In genomic region chr2:71874836-71875235, GRCm38 (mm10) we compare ENCODE assay signal across 12 mouse cellular contexts. TPM values are rescaled to one million over a fixed set of nuclear protein-coding genes. Genes with fewer than 3 reads are reported as not detected.
A peak's percentile ranks its signal among the peaks of the same experiment; 100 is the strongest.
DNase-seq lines count a peak whose midpoint lies in the region; ATAC-seq lines count a peak whose summit lies in the region.
"Had no signal": no experiment of that assay in that cellular context is flagged by ENCODE, and none has a peak within 500 bp of the region (broad histone marks: within the 10 kb centered on the region; RNA-seq: fewer than 3 reads in every experiment).

No protein-coding gene starts in this region.

- no peak for DNase-seq in heart, postnatal 4 days
- DNase-seq in lung, adult 18-20 months, result no peak
- no peak for DNase-seq in embryonic facial prominence, embryonic 14.5 days (ENCODE audit: low spot score)
- no peak for DNase-seq in frontal cortex, postnatal 25 days (ENCODE audit: low spot score in 2 of 2)
- DNase-seq: gastrocnemius, postnatal 10 days; kidney, adult 2 months; lung, adult 2 months; right cerebral cortex, postnatal 14 days had no signal

- H3K4me3 ChIP-seq in heart, embryonic 11.5 days (ENCODE audit: low read depth, low read length), result peak overlapping the region; percentile 86
- no peak overlapping the region for H3K4me3 ChIP-seq in lung, embryonic 15.5 days
- no peak overlapping the region for H3K4me3 ChIP-seq in embryonic facial prominence, embryonic 14.5 days (ENCODE audit: low read depth, low read length)
- no peak overlapping the region for H3K4me3 ChIP-seq in stomach, embryonic 14.5 days (ENCODE audit: low read depth, low read length)
- no peak overlapping the region for H3K4me3 ChIP-seq in neural tube, embryonic 15.5 days (replicated peaks)

- H3K4me2 ChIP-seq in heart, embryonic 11.5 days, result peak overlapping the region; percentile 92
- peak overlapping the region; percentile 93; the same call in 1 of the 2 replicates for H3K4me2 ChIP-seq in lung, embryonic 15.5 days
- H3K4me2 ChIP-seq in embryonic facial prominence, embryonic 14.5 days (ENCODE audit: low read depth, low read length), result peak overlapping the region; percentile 89
- H3K4me2 ChIP-seq in stomach, embryonic 14.5 days (replicated peaks; ENCODE audit: low read depth, low read length), result 0 out of 2 replicates have a peak overlapping the region, but pooled peaks have one; percentile 91
- H3K4me2 ChIP-seq in neural tube, embryonic 15.5 days, result no peak overlapping the region

- ATAC-seq in heart, embryonic 11.5 days (replicated peaks; ENCODE audit: insufficient number of reproducible peaks, low FRiP score, low TSS enrichment), result no peak
- no peak for ATAC-seq in lung, embryonic 15.5 days (ENCODE audit: borderline replicate concordance, extremely low read depth, low FRiP score, low TSS enrichment)
- ATAC-seq in embryonic facial prominence, embryonic 14.5 days (ENCODE audit: low read depth), result no peak
- ATAC-seq in stomach, embryonic 14.5 days (ENCODE audit: insufficient number of reproducible peaks, insufficient read depth, low FRiP score, low read depth), result no peak
- no peak for ATAC-seq in neural tube, embryonic 15.5 days (ENCODE audit: low FRiP score)

- H3K9me3 ChIP-seq in heart, embryonic 11.5 days (replicated peaks; ENCODE audit: control insufficient read depth, low read length), result no peaks in the 10 kb centered on the region
- H3K9me3 ChIP-seq in lung, embryonic 15.5 days, result no peaks in the 10 kb centered on the region
- H3K9me3 ChIP-seq in embryonic facial prominence, embryonic 14.5 days (ENCODE audit: control insufficient read depth, low read length), result no peaks in the 10 kb centered on the region
- H3K9me3 ChIP-seq in stomach, embryonic 14.5 days (ENCODE audit: control insufficient read depth, low read depth, low read length), result no peaks in the 10 kb centered on the region
- no peaks in the 10 kb centered on the region for H3K9me3 ChIP-seq in neural tube, embryonic 15.5 days (replicated peaks)

- H3K27me3 ChIP-seq in heart, embryonic 11.5 days (ENCODE audit: control insufficient read depth, insufficient read depth, low read length), result no peaks in the 10 kb centered on the region
- H3K27me3 ChIP-seq in lung, embryonic 15.5 days, result no peaks in the 10 kb centered on the region
- peaks cover 4% of the 10 kb centered on the region for H3K27me3 ChIP-seq in embryonic facial prominence, embryonic 14.5 days (replicated peaks; ENCODE audit: control insufficient read depth, insufficient read depth, low read length)
- H3K27me3 ChIP-seq in stomach, embryonic 14.5 days (ENCODE audit: control insufficient read depth, insufficient read depth, low read length), result no peaks in the 10 kb centered on the region
- peaks cover 4% of the 10 kb centered on the region; the same call in 1 of the 2 replicates for H3K27me3 ChIP-seq in neural tube, embryonic 15.5 days (replicated peaks)

- H3K27ac ChIP-seq in heart, embryonic 11.5 days (ENCODE audit: low read depth, low read length), result no peak overlapping the region
- no peak overlapping the region for H3K27ac ChIP-seq in lung, embryonic 15.5 days
- no peak overlapping the region for H3K27ac ChIP-seq in embryonic facial prominence, embryonic 14.5 days (replicated peaks; ENCODE audit: low read depth, low read length)
- no peak overlapping the region for H3K27ac ChIP-seq in stomach, embryonic 14.5 days (ENCODE audit: low read length)
- no peak overlapping the region for H3K27ac ChIP-seq in neural tube, embryonic 15.5 days (replicated peaks)

- peaks cover 2% of the 10 kb centered on the region; the same call in 1 of the 2 replicates for H3K4me1 ChIP-seq in heart, embryonic 11.5 days (ENCODE audit: control insufficient read depth, insufficient read depth, low read length)
- H3K4me1 ChIP-seq in lung, embryonic 15.5 days, result peaks cover 14% of the 10 kb centered on the region
- peaks cover 11% of the 10 kb centered on the region; the same call in 1 of the 2 replicates for H3K4me1 ChIP-seq in embryonic facial prominence, embryonic 14.5 days (ENCODE audit: control insufficient read depth, insufficient read depth, low read length)
- no peaks in the 10 kb centered on the region for H3K4me1 ChIP-seq in stomach, embryonic 14.5 days (ENCODE audit: control insufficient read depth, insufficient read depth, low read length)
- peaks cover 16% of the 10 kb centered on the region for H3K4me1 ChIP-seq in neural tube, embryonic 15.5 days

- peak overlapping the region; percentile 36 for H3K9ac ChIP-seq in heart, embryonic 11.5 days (ENCODE audit: low read depth, low read length)
- no peak overlapping the region for H3K9ac ChIP-seq in lung, embryonic 15.5 days
- H3K9ac ChIP-seq in embryonic facial prominence, embryonic 14.5 days (ENCODE audit: low read depth, low read length), result no peak overlapping the region
- no peak overlapping the region for H3K9ac ChIP-seq in stomach, embryonic 14.5 days (replicated peaks; ENCODE audit: low read depth, low read length)
- no peak overlapping the region for H3K9ac ChIP-seq in neural tube, embryonic 15.5 days (replicated peaks)

- no peaks in the 10 kb centered on the region for H3K36me3 ChIP-seq in heart, embryonic 11.5 days (ENCODE audit: control insufficient read depth, insufficient read depth, low read length)
- H3K36me3 ChIP-seq in lung, embryonic 15.5 days, result no peaks in the 10 kb centered on the region
- peaks cover 9% of the 10 kb centered on the region; the same call in 1 of the 2 replicates for H3K36me3 ChIP-seq in embryonic facial prominence, embryonic 14.5 days (ENCODE audit: control insufficient read depth, insufficient read depth, low read length)
- no peaks in the 10 kb centered on the region; the same call in 1 of the 2 replicates for H3K36me3 ChIP-seq in stomach, embryonic 14.5 days (ENCODE audit: control insufficient read depth, insufficient read depth, low read length)
- no peaks in the 10 kb centered on the region for H3K36me3 ChIP-seq in neural tube, embryonic 15.5 days

- 57% methylated on average over 2 of the region's 2 CpGs for WGBS in heart, embryonic 11.5 days (ENCODE audit: insufficient replicate concordance)
- WGBS in lung, embryonic 15.5 days, result 74% methylated on average over 2 of the region's 2 CpGs
- 61% methylated on average over 2 of the region's 2 CpGs for WGBS in embryonic facial prominence, embryonic 14.5 days
- 77% methylated on average over 2 of the region's 2 CpGs for WGBS in stomach, embryonic 14.5 days
- 57% methylated on average over 2 of the region's 2 CpGs for WGBS in neural tube, embryonic 15.5 days

RNA-seq across cellular contexts. Expression of gene Pdk1, which starts 1.8 kb away (rescaled TPM):
- 104 and 112 TPM in 2 replicates for polyA plus RNA-seq in heart, embryonic 11.5 days (2014; fragmentation: Nextera tagmentation; extraction: Ambion mirVana)
- 100 to 1,000 TPM; 129 to 138 TPM for total RNA-seq in heart, postnatal 4 days (2021)
- 48.6 and 50.1 TPM in 2 replicates for polyA plus RNA-seq in lung, embryonic 15.5 days (2015; fragmentation: Nextera tagmentation; extraction: Ambion mirVana)
- 54.7 and 67.2 TPM in 2 replicates for polyA plus RNA-seq in embryonic facial prominence, embryonic 14.5 days (2014; fragmentation: Nextera tagmentation; extraction: Ambion mirVana)
- 71.6 and 83.3 TPM in 2 replicates for polyA plus RNA-seq in stomach, embryonic 14.5 days (2014; fragmentation: Nextera tagmentation; extraction: Ambion mirVana)
- polyA plus RNA-seq in neural tube, embryonic 15.5 days (2015; fragmentation: Nextera tagmentation; extraction: Ambion mirVana), result 18.4 and 26.4 TPM in 2 replicates
